Mouse (Mus musculus) testis, postnatal 14 days (tissue): ENCODE measurements around the gene Actrt2.

Experiments
- DNase-seq: peaks from one replicate; pipeline ENCODE4 v3.0.0; 2021; ENCODE audit warnings: low spot score

The Actrt2 gene

DNA sequence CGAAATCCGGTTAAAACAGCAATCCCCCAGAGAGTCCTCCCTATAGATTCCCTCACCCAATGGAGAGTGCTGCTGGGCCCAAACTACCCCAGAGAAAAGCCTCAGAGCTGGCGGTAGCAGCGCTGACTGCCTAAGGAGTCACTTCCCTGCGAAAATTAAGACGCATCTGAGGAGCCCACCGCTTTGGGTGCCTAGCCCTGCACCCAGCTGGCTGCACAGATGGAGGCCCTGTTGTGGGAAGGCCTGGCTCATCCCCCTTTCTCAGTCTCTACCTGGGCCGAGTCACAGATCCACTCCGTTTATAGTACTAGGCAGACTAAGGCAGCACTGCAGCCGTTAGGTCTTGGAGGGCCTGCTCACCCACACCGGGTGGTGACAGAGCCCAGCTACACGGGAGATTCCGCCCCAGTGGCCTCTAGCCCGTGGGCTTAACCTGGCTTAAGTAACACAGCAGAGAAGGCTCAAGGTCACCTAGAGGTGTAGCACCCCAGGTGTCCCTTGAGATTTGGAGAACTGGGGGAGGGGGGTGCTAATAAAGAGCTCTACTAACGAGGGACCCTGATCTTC is 29.3 kb downstream of the Actrt2 start:
- DNase-seq = no peak

DNA sequence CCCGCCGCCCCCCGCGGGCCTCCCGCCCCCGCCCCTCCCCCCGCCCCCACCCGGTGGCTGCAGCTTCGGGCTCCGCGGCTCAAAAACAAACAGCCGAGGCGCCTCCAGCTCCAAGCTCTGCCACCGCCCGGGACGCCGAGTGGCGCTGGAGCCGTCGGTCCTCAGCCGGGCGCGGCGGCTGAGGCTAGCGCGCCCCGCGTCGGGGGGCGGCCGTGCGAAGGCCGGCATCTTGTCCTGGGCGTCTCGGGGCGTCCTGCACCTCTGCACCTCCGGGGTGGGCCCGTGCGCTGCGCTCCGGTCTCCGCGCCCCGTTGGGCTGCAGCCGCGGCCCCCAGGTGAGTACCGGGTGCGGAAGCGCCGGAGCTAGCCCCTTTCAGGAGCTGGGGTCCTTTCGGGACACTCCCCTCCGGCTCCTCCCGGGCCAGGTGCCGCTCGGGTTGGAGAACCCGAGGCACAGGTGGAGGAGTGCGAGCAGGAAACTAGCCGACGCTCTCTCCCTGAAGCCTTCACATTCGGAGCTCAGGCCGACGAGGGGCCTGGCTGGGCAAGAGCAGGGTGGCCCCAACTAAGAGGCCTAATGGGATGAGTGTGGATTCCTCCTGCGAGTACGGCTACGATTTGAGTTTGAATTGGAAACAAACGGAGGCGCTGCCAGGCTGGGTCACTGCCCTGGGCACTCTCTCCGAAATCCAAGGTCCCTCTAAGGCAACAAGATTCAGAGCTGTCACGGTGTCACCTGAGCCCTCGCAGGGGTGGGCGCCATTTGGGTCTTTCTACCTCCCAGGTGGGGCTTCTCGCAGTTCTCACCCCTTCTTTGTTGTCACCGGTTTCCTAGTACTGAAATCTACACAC is 30.0 kb downstream of the Actrt2 start:
- DNase-seq = no peak

DNA sequence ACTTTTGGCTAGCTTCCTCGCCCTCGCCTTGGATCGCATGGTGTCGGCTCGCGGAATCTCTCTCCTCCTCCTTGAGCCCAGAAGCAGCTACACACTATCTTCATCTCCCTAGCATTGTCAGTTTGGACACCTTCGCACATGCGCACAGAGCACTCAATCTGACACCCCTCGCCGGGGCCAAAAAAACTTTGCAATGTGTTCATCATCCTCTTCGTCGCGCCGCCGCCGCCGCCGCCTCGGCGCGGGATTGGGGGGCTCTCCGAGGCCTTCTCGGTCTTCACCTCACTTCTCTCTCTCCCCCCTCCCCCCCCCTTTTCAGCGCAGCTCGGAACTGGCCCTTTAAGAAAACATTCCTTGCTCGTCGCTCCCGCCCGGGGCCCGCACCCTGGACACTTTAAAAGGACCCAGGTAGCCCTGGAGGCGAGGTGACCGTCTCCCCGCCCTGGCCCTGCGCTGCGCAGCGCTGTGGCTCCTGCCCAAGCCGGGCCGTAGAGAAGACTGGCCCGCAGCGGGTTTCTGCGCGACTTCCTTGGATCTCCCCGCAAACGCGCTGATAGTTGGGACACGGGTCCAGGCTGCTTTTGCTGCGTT is 30.9 kb downstream of the Actrt2 start, which contains the start of gene Prdm16:
Prdm16 (minus strand) TSS at position 153 of the 591 bp plus-strand sequence.
- peak; percentile 71 for DNase-seq

DNA sequence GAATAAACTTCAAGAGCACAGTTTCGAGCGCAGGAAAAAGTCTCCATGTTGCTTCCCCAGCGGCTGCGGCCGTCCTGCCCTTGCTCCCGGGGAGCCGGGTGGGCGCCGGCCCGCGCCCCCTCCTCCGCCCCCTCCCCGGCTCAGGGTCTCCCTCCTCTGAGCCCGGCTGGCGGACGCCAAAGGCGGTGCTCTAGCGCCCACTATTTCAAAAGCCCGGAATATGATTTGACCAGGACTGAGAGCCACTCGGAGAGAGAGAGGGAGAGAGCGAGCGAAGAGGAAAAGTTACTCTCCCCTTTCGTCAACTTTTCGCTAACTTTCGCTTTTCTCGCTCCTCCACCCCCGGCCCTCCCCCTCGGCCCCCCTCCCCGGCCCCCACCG is 31.6 kb downstream of the Actrt2 start:
- no peak for DNase-seq

DNA sequence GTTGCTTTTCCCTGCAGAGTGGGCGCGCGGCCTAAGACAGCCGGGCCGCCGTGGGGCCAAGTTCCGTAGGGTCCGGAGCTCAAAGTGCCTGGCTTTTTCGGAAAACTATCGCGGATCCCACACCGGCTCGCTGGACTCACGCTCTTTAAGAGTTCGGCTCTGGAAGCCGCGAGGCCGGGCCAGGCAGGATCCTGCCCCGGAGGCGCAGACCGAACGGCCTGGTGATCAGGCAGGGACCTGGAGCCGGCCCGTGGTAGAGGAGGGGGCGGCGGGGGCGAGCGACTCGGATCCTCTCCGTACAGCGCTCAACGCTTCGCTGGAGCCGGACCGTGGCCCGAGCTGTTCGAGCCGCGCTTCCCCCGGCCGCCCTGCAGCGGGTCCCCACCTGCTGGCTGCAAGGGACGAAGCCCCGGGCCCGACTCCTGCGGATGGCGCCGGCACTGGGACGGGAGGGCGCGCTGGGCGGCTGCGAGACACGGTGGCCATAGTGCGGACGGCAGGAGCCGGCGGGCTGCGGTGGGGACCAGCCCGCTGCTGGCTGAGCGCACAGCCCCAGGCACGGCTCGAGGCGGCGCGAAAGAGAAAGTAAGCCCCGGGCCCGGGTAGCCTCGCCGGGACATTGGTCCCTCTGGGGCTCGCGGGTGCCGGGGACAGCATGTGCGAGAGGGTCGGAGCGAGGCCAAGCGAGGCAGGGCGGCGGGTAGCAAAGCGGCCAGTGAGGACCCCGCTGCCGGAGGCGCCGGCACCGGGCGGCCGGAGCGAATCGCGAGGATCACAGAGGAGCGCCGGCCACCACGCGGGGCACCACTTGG is 32.2 kb downstream of the Actrt2 start:
- DNase-seq = peak; percentile 39

DNA sequence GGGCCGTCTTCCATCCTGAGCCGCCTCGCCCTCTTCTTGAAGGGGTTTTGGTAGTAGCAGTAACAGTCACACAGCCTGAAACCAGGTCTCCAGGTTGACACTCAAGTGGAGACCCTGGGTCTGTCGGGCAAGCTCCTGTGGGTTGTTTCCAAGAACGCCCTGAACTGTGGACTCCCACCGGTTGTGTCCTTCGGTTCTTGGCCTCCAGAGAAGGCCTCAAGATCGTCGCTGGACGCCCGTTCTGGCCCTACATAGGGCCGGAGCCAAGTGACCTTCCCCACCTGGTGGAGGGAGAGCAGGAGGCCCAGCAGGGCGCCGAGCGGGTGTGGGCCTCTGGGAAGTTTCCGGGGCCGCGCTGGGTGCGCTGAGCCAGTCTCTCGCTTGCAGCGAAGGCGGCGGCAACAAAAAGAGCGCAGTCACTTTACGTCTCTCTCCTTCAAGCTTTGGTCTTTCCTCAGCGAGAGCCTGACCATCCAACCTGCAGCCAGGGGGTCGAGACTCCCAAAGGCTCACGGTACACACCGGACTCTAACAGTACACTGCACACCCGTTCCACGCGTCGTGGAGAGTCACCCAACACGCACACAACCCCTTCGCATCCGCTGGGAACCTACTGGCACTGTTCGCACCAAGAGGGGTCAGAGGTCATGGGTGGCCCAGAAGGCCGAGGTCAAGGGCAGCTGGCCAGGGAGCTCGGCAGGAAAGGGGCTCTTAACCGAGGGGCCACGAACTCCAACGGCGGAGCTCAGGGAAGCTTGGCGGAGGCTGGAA is 33.0 kb downstream of the Actrt2 start:
- no peak for DNase-seq

DNA sequence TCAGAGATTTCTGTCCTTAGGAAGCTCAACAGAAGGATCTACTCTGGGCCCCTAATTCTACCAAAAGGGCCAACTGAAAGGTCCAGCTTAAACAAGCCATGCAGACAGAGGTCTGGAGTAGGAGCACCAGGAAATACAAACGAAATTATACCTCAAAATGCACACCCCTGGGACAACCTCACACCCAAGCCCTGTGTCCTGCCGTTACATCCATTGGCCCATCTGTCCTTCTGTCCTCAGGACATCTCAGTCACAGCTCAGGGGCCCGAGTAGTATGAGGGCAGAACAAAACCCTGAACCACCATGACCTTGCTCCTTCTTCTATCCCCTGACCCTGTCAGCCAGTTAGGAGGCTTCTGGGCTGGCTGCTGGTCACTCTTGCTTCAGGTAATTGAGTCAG is 33.7 kb downstream of the Actrt2 start:
- DNase-seq = no peak

DNA sequence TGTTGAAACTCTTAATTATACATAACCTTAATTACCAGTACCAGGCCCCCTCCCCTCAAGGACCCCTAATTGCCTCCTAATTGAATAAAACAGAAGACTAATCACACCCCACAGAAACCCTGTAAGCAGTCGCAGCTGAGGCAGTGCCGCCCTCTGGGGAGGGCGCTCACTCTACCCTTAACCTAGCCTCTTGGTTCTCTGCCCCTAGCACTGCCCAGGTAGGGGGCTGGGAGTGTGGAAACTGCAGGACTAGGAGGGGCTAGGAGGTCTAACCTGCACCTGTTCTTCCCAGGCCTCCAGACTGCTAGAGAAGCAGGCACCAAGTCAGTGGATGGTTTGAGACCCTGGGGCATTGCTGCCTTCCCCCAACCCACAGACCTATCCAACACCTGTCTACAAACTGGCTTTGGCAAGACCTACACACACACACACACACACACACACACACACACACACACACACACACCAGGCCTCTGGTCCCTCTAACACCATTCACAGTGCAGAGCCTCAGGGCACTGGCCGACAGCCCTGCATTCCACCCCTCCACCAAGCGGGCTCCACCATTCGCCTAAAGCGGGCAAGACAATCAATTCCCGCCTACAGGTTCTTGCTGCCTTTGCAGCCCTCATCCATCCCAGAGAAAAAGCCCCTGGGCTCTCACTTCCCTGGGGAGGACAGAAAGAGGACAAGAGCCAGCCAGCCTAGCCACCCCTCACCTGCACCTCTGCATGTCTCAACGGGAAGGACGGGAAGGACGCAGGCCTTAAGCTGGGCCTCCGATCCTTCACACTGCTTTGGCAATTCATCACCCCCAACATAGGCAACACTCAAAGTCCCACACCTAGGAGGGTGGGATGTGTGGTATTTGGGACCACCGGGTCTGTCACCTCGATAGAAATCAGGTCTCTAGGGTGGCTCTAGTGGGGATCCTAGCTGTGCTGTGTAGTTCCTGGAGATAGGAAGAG is 34.6 kb downstream of the Actrt2 start:
- no peak for DNase-seq

DNA sequence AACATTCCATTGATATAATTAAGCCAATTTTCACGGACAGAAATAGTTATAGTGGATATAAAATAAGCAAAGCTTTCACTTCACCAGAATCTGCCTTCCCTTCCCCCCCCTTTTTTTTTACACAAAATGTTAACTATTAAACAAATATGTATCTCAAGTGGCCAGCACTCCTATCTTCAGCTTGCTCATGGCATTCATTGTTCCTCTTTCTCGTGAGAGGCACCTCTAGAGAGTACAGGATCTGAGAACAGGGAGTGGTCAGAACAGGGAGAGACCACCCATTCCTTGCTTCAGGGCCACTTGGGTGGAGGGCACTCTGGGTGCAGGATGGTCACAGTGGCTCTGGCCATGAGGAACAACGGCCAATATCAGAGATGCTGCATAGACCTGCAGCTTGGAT is 36.9 kb downstream of the Actrt2 start:
- DNase-seq = no peak

DNA sequence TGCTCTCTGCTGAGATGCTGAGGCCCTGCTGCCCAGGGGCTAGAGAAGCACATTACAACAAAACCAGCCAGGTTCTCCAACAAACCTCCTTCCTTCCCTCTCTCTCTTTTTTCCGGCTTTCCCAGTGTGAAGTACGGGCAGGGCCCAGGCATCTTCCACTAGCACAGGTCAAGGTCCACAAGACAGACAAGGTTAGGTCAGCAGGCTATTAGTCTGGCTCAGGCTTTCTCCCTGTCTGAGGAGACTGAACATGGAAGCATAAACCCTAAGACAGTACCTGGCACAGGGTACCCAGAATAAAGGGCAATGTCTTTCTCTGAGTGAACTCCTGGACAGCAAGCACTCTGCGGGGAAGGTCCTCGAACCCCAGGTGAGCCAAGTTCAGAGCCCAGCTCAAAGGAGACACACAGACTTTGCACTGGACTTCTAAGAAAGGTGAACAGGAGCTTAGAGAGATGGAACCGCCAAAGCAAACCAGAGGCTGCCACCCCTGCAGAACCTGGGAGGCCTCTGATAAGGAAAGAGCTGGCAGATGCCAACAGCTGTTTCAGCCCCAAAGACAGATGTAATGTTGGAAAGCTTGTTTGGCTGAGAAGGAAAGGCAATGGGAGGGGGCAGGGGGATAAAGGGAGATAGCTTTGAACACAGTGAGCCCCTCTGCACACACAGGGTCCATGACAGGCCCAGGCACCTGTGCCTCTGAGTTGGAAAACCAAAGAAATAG is 40.1 kb downstream of the Actrt2 start:
- DNase-seq = no peak

DNA sequence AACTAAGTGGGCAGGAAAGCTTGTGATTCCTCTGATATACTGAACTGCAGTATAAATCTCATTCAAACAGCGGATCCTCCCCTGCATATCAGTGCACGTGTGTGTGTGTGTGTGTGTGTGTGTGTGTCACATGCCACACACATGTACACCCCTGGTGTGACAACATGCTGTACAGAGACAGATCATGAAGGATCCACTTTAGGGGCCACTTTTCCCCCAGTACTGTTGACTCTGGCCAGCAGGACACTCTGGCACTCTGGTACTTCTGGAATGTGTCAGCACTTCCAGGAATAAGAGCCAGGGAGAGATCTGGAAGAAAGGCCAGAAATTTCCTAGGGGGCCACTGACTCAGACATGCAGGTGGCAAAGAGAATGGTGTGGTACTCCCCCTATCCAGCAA is 41.4 kb downstream of the Actrt2 start:
- DNase-seq = no peak

DNA sequence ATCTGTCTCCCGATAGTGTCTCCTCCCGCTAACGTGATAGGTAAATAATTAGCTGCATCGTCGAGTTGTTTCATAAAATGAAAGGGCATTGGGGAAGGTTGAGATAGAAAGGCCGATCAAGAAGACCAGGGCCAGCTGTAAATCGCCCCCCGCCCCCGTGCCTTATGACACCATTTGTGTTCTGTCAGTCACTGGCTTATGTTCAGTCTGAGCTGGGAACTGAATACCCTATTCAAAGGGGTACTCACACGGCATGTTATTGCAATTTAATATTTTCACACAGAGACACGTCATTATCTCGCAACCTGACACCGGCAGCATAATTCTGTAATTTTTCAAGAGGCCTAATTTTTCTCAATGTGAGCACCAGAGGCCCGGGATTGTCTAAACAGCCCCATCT is 42.0 kb downstream of the Actrt2 start:
- DNase-seq = no peak

DNA sequence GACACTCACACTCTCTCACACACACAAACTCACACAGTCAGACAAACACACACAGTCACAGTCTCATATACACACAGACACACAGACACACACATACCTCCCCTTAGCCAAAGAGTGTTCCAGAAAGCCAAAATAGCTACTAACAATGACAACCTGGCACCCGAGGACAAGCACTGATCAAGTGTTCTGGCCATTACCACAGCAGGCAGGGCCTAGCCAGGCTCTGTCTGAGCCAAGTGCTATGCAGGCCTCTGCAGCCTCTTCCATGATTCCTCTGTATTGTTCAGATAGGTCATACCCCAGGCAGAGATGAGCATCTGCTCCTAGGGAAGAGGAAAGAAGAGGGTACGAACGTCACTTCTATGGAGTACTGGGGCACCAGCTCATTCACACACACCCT is 44.4 kb downstream of the Actrt2 start:
- no peak for DNase-seq

DNA sequence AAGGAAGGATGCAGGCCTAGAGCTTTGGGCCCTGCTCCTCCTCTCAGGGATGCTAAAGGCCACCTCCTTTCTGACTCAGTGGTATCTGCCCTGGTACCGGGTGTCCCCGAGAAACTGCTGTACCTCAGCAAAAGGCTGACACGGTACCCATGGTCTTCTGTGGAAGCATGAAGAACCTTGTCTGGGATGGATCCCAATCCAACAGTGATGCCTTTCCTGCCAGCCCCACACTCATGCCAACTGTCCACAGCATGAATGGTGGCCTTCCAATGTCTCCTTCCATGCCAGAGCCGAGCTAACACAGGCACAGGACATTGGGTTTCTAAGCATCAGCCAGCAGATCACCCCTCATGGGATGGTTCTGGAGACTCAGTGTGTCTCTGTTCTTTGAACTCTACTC is 45.1 kb downstream of the Actrt2 start:
- DNase-seq = no peak
